Mouse (Mus musculus) retina, embryonic 14.5 days (tissue): Measurements from ENCODE around the gene Dusp1.
A peak's percentile ranks its signal among the peaks of the same experiment; 100 is the strongest.

Experiments
- DNase-seq: peaks from one replicate; pipeline ENCODE4 v3.0.0-alpha.2; 2015; ENCODE audit warnings: low spot score

Gene Dusp1

GRCm38 (mm10) chr17:26583606-26584005, 21.7 kb upstream of the Dusp1 start:
- DNase-seq, result no peak

GRCm38 (mm10) chr17:26583056-26583455, 21.1 kb upstream of the Dusp1 start:
- no peak for DNase-seq

DNA sequence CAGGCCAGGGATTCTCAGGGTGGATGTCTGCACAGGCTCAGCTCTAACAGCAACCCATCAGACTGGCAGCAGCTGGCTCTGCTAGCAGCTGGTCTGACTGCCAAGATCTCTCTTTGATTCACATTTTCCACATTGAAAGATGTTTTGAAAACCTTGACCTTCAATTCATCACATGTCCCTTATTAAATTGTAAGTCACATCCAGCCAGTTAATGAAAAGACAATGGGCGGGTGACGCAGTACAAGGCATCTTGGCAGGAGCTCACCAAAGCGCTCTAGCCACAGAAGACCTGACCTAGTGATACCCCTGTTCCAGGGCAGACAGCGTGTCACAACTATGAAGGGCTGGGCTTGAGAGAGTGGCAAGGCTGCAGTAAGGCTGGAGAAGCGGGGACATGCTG, 20.4 kb upstream of the Dusp1 start:
- DNase-seq, result no peak

GRCm38 (mm10) chr17:26580873-26581401, 19.0 kb upstream of the Dusp1 start:
- DNase-seq, result no peak

- no peak for DNase-seq
Observed at GRCm38 (mm10) chr17:26579396-26579795, 17.5 kb upstream of the Dusp1 start.

DNA sequence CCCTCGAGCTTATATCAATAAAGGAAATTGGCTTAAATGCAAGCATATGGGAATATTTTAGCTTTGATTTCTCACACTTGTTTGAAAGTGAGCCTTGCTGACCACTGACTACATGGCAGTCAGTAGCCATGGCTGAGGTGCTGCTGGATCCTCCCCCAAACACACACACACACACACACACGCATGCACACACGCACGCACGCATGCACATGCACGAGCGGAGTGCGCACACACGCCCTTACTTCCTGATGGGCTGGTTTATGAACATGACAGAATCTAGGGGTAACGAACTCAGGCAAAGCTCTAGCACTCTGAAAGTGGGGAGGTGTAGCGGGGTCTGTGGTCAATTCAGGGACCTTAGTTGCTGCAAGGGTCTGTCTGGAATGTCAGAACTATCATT, 16.8 kb upstream of the Dusp1 start:
- no peak for DNase-seq

- DNase-seq, result no peak
Observed at GRCm38 (mm10) chr17:26578162-26578561, 16.2 kb upstream of the Dusp1 start.

GRCm38 (mm10) chr17:26577309-26577708, 15.4 kb upstream of the Dusp1 start:
- DNase-seq, result no peak

DNA sequence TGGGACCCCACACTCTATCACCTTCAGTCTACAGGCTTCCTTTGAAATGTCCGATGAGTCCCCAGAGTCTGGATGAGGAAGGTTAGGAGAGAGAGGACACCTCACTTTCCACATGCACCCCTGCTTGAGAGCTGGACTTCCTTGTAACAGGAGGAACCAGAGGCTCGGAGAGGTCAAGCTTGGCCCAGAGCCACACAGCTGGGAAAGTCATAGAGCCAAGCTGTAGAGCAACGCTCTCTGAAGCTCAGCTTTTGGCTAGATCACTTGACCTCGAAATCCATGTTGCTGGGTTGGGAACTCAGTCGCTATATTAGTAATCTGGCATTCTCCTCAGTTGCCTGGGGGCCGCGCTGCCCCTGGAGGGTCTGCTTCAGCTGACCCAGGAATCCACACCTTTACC, 14.9 kb upstream of the Dusp1 start:
- no peak for DNase-seq

GRCm38 (mm10) chr17:26575786-26576690, 14.1 kb upstream of the Dusp1 start:
- peak; percentile 15 for DNase-seq

DNA sequence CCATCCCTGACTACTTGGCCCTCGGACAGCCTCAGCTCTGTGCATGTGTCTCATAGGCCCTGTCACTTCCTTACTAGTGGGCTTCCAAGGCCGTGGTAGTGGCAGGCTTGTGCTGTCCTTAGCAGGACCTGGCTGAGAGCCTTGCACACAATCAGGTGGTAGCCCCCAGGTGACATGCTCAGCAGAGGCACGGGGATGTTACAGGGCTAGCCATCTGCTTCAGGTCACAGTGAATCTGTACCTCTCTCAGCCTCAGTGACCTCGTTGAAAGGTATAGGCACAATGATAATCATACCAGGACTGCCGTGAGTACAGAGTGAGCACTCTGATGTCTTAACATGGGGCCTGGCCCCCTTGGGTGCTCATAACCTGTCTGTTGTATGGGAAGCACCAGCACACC, 12.8 kb upstream of the Dusp1 start:
- no peak for DNase-seq

DNA sequence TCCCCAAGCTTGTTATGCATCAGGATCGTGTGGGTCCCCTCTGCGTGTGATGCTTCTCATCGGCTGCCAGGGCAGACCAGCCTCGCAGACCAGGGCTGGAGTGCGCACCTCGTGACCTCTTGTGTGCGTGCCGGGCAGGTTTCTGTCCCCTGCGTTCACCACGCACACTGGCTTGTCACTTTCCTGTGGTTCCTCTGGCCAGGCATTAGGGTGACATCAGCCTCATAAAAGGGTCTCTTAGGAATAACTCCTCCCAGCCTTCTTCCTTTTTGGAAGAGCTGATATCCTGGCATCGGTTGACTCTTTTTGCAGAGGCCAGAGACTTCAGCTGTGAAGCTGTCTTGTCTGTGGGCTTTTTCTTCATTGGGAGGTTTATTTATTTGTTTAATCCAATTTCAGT, 12.2 kb upstream of the Dusp1 start:
- DNase-seq, result no peak

- no peak for DNase-seq
Observed at GRCm38 (mm10) chr17:26572265-26572664, 10.3 kb upstream of the Dusp1 start.

DNA sequence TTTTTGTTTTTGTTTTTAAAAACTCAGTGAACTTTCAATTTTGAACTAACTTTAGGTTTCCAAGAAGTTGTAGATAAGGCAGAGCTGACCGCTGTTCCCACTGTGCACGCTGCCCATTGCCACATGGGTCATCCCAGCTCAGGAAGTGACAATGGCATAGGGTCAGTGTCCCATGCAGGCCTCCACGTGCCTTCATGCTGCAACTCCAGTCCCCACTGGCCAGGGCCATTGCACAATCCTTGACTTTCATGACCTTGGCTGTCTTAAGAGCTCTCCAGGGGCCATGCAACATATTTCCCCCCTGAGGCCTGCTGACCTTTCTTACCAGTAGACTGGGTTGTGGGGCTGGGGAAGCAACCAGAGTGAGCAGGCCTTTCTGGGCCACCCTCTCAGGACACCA, 9.4 kb upstream of the Dusp1 start:
- no peak for DNase-seq

- DNase-seq, result no peak
Observed at GRCm38 (mm10) chr17:26570651-26571118, 8.8 kb upstream of the Dusp1 start.

GRCm38 (mm10) chr17:26569594-26570350, 7.8 kb upstream of the Dusp1 start:
- DNase-seq, result no peak

DNA sequence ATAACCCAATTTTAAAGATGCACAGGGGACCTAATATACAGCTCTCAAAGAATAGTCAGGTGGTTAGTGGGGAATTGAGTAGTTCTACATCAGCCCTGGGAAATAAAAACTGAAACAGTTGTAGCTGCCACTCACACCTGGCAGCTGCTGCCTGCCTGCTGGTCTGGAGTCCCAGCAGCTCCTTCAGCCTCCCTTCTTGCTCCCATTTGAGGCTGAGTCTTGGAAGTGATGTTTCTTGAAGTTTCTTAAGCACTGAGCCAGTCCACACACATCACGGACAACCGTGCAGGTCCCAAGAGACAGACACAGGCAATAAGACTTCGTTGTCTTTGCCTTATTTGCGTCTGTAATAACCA, 5.9 kb upstream of the Dusp1 start:
- no peak for DNase-seq

GRCm38 (mm10) chr17:26567142-26567817, 5.4 kb upstream of the Dusp1 start:
- DNase-seq, result no peak

DNA sequence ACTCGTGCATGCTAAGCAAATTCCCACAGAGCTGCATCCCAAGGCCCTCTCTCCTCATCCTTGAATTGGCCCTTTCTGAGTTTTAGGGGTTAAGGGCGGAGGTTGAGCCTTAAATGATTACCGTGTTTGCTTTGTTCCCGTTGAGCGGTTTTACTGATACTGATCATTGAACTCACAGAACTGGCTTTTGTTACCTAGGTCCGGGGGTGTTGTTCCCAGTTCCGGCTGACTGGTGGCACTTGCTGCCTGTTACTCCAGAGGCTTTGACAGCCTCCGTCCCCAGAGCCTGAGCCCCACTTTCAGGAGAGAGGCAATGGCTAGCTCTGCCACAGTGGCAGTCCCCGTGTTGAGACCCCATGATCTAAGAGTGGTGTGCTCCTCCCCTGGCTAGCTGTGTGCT, 2.5 kb upstream of the Dusp1 start:
- DNase-seq, result no peak

DNA sequence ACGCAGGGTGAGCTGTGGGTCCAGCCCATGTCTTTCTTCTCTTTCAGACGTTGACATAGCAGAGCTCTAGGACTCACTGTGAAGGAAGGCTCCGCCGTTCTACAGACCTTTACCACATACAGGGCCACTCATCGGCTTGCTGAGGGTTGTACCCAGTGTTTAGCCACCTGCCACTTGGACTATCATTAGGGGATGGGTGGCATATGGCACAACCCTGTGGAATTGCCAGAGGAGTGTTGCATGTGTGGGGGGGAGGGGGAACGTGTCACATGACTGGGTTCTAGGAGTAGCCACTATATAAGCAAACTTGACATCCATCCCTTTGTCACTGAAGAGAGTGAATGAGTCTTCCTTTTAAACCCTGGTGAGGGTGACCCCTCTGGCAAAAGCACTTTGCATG, 1.5 kb upstream of the Dusp1 start:
- no peak for DNase-seq

DNA sequence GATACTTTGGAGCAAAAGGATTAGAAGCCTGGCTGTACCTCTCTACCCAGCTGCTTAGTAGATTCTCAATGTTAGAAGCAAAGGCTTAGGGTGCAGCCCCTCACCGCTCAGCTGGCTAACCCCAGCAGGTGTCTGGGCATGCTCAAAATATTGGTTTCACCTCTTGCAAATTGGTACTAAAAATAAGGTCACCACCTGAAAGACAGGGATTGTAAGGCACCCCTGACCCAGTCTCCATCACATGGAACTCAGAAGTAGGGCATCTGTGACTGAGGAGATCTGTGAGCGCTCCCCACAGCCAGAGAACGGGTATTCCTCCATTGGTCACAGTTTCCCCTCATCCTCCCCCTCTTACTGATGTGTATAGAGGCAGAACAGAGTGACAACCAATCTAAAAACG, 364 bp upstream of the Dusp1 start:
- no peak for DNase-seq

DNA sequence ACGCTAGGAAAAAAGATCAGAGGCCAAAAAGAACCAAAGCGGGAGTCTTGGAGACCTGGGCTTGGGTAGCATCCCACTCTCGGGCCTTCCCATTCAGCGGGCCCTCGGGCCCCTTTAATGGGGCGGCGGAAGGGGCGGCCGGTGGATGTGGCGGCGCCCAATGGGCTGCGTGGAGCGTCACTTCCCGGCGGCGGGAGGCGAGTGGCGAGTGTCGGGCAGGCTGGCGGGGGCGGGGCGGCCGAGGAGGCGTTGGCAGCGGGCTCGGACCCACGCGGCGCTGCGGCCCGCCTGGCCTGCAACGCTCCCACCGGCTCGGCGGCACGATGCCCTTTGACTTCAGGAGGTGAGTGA, 663 bp downstream of the Dusp1 start, which contains the start of gene Ergic1:
Gene Ergic1 (plus strand): TSS at position 200 of the 351 bp plus-strand sequence.
- peak; percentile 88 for DNase-seq
